Mouse (Mus musculus) T-helper 1 cell (primary cell): ENCODE results near the gene Tead3.
"Not testable (repeated sequence)": the region's sequence is repeated elsewhere in the genome, so short reads cannot be mapped to it uniquely, and the experiment has no call there.

Source experiments
- in situ Hi-C: fragments of 300-600 bp; cut with MboI, MseI; formaldehyde crosslinking; loops from one replicate; pipeline ENCODE4 v1.15.1; 2025; ENCODE audit warnings: high pct_unique_total_duplicates

Tead3 gene

GRCm38 (mm10) chr17:28330590-28330989 lies 20.0 kb downstream of the Tead3 start:
- in situ Hi-C loops: not testable (repeated sequence)

GRCm38 (mm10) chr17:28330232-28330546 lies 20.4 kb downstream of the Tead3 start:
- in situ Hi-C loops: no loop called here

- in situ Hi-C loops: no loop called here
Observed at GRCm38 (mm10) chr17:28329503-28330231, 20.9 kb downstream of the Tead3 start.

GRCm38 (mm10) chr17:28328946-28329345 lies 21.7 kb downstream of the Tead3 start:
- in situ Hi-C loops: no loop called here

GRCm38 (mm10) chr17:28328366-28328928 lies 22.2 kb downstream of the Tead3 start, which contains the start of gene Rpl10a:
Gene Rpl10a, plus strand, starts transcription at chr17:28328471.
- in situ Hi-C loops: no loop called here

DNA sequence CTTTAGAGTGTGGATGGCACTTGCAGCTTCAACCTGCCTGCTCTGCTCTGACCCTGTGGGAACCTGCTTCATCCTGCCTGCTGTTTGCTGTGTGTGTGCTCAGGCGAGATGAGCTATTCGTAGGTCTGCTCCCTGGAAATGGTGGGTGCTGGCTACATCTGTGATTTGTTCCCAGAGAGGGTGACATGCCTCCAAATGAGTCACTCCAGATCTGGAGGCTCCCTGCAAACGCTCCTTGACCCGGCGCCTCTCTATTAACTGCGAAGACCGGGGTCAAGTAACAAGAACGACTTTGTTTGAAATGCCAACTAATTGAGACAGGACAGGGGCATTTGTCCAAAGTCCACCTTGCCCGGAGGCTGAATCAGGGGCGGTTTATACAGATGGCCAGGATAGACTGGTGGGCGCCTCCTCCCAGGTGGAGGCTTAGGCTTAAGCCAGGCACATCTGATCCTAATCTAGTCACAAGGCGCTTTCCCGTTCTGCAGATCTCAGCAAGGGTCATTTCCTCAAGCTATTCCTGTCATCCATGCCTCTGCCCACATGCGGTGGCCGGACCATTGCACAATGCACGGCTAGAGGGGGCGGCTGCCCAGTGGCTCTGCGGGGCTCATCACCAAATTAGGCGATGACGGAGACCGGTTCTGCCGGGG lies 22.8 kb downstream of the Tead3 start:
- in situ Hi-C loops: no loop called here

DNA sequence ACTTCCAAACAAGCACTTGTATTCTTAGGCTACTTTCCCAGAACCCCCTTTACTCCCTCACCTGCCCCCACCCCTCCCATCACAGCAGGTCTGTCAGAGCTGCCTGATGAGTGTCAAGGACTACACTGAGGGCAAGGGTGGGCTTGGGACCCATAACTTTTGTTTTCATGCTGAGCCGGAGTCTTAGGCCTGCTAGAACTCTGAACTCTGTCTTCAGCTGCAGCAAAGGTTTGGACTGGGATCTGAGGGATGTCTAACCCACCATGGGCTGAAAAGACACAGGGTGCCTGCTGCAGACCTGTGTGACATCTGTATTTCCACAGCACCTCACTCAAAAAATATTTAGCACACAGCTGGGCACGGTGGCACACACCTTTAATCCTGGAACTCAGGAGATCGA lies 23.7 kb downstream of the Tead3 start:
- in situ Hi-C loops: no loop called here

DNA sequence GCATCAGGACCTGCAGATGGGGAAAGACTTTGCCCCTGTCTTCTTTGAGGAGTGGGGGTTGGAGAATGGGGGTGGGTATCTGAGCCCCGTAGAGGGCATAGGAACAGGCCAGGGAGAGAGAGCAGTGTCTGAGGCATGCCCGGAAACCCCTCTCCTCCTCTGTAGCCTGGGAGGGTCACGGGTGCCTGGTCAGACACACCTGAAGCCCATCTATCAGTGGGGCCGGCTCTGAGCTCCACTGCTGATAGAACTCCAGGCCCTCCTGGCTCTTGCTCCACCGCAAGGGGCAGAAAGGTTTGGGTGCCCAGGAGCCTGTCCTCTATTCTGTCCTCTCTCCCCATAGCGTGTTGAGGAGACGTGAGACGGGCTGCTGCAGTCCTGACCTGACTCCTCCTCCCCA lies 24.9 kb downstream of the Tead3 start:
- in situ Hi-C loops: no loop called here

DNA sequence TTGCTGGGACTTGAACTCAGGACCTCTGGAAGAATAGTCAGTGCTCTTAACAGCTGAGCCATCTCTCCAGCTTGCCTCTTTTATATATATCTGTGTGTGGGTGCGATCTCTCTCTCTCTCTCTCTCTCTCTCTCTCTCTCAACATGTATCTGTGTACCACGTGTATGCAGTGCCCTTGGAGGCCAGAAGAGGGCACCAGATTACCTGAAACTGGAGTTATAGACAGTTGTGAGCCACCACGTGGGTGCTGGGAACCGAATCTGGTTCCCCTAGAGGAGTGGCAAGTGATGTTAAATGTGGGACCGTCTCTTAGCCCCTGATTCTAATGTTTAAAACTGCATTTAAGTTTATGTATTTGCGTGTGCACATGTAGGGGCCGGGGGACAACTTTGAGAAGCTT lies 26.2 kb downstream of the Tead3 start:
- in situ Hi-C loops: not testable (repeated sequence)

DNA sequence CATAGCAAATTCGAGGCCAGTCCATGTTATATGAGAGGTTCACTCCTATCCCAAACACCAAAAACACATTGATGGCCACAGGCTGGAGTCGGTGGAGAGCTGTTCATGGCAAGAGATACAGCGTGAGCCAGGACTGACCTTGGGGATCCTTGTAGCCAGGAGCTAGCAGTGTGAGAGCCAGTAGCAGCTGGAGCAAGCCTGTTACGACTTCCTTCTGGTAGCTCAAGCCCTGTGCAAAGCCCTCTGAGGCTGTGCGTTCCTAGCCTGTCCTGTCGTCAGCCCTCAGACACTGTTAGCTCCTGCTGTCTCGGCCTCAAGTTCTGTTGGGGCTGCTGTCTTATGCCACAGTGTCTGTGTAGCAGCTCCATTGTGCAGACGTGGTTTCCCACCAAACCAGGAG lies 26.8 kb downstream of the Tead3 start:
- in situ Hi-C loops: no loop called here

DNA sequence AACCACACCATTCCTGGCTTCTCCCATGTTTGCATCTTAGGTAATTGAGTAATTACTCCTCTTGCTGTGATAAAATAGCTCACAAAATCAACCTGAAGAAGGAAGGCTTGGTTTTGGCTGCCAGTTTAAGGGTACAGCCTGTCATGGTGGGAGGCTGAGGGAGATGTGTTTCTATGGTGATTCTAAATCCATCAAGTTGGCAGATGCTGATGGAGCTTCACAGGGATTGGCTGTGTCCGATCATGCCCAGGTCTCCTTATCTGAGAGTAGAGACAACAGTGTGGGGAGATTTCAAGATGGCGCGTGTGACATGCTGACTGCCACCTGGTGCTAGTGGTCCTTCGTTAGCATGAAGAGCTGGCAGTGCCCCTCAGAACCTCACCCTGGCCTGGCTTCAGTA lies 28.9 kb downstream of the Tead3 start:
- in situ Hi-C loops: no loop called here

DNA sequence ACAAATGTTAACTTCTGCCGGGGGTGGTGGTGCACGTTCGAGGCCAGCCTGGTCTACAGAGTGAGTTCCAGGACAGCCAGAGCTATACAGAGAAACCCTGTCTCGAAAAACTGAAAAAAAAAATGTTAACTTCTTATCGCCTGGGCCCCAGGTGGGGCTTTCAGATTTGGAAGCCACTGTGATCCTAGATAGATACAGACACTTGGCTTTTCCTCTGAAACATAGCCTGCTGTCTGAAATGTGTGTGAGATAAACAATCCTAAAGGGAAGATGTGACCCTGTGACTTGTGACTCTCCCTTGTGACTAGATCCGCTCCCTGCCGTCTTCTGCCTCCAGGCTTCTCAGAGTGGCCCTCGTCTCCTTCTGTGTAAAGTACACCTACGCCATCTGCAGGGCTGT lies 32.9 kb downstream of the Tead3 start:
- in situ Hi-C loops: loop anchor here (5.0 kb wide), 1 partner anchor 90 kb away; no protein-coding TSS in a partner anchor

- in situ Hi-C loops: loop anchor here (5.0 kb wide), 1 partner anchor 90 kb away; no protein-coding TSS in a partner anchor
Observed at GRCm38 (mm10) chr17:28317091-28317490, 33.5 kb downstream of the Tead3 start.

GRCm38 (mm10) chr17:28316476-28316875 lies 34.1 kb downstream of the Tead3 start:
- in situ Hi-C loops: loop anchor here (5.0 kb wide), 1 partner anchor 89 kb away; no protein-coding TSS in a partner anchor

GRCm38 (mm10) chr17:28315611-28316160 lies 34.9 kb downstream of the Tead3 start:
- in situ Hi-C loops: loop anchor here (5.0 kb wide), 1 partner anchor 88 kb away; no protein-coding TSS in a partner anchor

GRCm38 (mm10) chr17:28313880-28314225 lies 36.8 kb downstream of the Tead3 start:
- in situ Hi-C loops: no loop called here

- in situ Hi-C loops: no loop called here
Observed at GRCm38 (mm10) chr17:28313212-28313879, 37.3 kb downstream of the Tead3 start, which contains the start of gene Fance. Gene Fance, plus strand, starts transcription at chr17:28313519.

- in situ Hi-C loops: no loop called here
Observed at GRCm38 (mm10) chr17:28312232-28313211, 38.1 kb downstream of the Tead3 start.

DNA sequence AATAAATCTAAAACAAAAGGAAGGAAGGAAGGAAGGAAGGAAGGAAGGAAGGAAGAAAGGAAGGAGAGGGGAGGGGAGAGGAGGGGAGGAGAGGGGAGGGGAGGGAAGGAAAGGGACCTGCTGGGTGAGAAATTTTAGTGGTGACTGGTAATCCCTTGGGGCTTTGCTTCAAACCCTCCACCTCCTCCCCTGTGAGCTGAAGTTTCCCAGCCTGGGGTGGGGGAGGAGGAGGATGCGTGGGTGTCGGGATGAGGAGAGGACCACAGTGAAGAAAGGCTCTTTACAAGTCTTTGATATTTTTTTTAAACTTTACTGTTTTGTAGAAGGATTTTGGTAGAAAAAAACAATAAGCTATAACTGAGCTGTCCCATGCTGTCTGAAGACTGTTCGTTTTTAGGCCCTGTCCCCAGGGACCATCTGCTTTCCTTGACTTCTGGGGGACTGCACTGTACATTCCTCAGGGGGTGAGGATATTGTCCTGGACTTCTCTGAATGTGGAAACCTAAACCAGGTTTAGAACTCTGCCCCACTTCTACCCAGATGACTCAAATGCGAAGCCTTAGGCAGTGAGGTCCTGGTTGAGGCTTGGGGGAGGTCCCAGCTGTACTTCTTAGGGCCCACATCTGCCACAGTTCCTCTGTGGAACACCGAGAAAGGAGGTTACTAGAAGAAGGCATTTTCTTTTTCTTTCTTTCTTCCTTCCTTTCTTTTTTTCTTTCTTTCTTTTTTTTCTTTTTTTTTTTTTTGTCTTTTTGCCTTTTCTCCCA lies 39.1 kb downstream of the Tead3 start:
- in situ Hi-C loops: no loop called here

- in situ Hi-C loops: no loop called here
Observed at GRCm38 (mm10) chr17:28310831-28311230, 39.8 kb downstream of the Tead3 start.
